Mouse (Mus musculus) adrenal gland, adult (tissue): ENCODE measurements around the gene Fbxo10.
A peak's percentile ranks its signal among the peaks of the same experiment; 100 is the strongest.
"Not testable (repeated sequence)": the region's sequence is repeated elsewhere in the genome, so short reads cannot be mapped to it uniquely, and the experiment has no call there.

Source experiments
- DNase-seq, 2 experiments: peaks; one replicate each; pipeline ENCODE4 v3.0.0; 2022 to 2023; ENCODE audit warnings: low spot score in 1 of 2; ENCODE audit not compliant: inconsistent age in 2 of 2

Fbxo10 gene

GRCm38 (mm10) chr4:45047956-45048355 lies 36.4 kb downstream of the Fbxo10 start:
- DNase-seq = no peak

GRCm38 (mm10) chr4:45047286-45047887 lies 37.0 kb downstream of the Fbxo10 start:
- DNase-seq = no peak

- no peak for DNase-seq
Measured at GRCm38 (mm10) chr4:45046679-45047078, 37.7 kb downstream of the Fbxo10 start.

DNA sequence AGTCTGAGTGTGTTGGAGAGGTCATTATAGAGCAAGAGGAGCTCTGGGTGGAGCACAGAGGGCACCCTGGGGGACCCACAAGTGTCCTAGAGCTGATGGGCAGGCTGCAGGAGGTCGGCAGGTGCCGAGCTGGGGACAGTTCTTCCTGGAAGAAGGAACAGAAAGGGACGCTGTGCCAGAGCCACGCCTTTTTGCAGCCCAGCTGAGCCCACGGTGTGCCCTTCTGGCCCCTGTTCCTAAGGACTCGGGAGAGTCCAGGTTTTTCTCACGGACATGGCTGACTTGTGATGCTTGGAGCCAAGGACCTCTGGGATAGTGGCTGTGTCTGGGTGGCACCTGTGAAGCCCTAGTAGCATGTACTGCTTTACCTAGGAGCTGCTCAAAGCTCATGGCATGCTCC lies 43.6 kb downstream of the Fbxo10 start:
- no peak for DNase-seq

DNA sequence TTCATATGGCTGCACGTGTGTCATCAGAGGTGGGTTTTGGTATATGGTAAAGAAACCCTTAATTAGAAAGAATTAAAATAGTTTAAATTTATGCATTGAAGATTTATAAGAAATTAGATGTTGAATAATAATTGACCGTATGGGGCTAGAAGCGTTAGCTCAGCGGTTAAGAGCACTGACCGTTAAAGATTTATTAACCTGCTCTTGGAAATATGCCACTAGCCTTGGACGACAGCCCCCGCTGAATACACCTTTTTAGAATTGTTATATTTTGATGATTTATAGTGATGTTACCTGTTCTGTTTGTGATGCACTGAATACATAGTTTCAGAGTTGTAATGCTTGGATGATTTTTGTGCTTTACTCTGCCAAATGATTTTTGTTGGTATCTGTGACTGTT lies 44.9 kb downstream of the Fbxo10 start:
- not testable (repeated sequence) for DNase-seq

DNA sequence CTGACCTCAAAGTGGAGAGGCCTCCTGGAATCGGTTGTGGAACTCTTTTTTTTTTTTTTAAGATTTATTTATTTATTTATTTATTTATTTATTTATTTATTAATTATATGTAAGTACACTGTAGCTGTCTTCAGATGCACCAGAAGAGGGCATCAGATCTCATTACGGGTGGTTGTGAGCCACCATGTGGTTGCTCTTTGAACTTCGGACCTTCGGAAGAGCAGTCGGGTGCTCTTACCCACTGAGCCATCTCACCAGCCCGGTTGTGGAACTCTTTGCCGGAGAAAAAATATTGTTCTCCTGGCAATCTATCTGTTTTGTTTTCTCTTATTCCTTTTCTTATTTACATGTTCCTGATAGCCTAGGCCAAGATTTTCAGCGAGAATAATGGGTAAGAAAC lies 45.5 kb downstream of the Fbxo10 start:
- DNase-seq = peak in 1 of 2 experiments; percentile 60

DNA sequence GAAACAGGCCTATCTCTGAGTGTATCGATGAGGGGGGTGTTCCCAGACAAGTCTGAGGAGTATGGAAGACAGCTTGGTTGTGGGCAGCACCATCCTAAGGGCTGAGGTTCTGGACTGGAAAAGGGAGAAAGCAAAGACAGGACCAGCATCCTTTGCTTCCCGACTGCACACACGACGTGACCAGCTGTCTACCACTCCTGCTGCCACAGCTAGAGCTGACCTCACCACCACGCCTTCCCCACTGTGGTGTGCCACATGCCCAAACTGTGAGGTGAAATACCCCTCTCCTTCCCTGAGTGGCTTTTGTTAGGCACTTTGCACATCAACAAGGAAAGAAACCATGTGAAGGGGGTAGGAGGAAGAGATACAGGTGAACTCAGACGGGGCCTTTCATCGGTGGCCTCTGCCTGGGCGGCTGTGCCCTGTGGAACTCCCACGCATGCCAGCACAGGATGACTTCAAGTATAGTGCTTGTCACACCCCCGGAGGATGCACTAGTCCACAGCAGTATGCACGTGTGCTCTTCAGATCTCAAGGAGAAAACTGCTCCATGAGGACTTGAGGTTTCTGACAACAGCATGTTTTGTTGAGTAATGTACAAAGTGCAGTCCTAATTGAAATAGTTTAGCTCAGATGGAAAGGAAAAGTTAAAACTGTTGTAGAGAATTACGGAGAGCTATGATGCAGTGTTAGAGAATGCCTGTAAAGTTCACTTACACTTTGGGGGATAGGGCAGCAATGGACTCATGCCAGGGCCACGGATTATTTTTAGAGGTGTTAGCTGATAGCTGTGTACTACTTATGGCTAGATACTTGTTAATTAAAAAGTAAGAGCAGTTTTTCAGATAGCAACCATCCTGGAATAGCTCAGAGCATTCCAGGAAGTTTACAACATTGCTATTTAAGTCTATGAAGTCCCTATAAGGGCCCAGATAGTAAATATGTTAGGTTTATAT lies 46.7 kb downstream of the Fbxo10 start:
- DNase-seq = no peak

DNA sequence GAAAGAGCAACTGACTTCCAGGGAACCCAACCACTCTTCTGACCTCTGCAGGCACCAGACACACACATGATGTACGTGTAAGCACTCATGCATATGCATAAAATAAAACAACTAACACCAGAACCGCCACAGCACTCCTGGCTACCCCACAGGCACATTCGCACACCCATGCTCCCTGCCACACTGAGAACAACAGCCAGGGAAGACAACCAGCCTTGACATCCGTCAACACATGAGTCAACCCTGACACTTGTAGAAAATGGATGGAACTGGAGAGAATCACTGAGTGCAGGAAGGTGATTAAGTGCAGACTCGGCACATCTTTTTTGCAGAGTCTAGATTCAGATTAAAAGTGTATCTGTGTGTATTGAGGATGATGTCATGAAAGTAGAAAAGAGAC lies 47.8 kb downstream of the Fbxo10 start:
- peak in 1 of 2 experiments; percentile 61 for DNase-seq

DNA sequence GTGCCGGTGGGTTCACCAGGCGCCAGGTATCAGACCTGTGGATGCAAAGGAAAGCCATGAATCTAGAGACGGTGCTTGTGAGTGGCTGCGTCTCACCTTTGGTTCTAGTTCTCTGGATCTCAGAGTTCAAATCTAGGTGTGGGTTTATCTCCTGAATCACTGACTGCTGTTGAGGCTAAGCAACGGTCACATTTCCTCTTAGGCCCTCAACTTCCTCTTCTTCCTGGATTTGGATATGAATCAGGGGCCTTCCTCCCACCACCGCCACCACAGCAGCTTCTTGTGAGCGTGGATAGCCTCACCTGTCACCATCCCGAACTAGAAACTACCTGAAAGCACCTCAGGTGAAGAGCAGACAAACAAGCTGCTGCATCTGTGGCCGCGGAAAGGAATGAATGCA lies 48.4 kb downstream of the Fbxo10 start:
- DNase-seq = no peak

- DNase-seq = peak; percentile 75 to 86
Measured at GRCm38 (mm10) chr4:45034693-45035628, 49.4 kb downstream of the Fbxo10 start.

- DNase-seq = no peak
Measured at GRCm38 (mm10) chr4:45032586-45032985, 51.8 kb downstream of the Fbxo10 start.

DNA sequence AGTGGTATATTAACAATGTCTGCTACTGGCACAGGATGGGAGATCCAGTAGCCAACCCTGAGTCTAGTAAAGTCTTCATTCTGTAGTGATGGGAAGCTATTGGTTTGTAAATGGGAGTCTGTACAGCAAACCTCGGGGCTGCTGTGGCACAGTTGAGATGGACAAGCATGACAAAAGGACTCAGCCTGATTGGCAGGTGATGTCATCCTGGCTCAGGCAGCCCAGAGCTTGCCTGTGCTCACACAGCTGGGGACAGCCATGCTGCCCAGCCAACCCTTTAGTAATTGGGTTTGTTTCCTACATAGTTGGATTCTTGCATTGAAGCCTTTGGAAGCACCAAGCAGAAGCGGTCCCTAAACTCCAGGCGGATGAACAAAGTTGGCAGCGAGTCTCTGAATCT lies 57.9 kb downstream of the Fbxo10 start:
- no peak for DNase-seq

- DNase-seq = peak in 1 of 2 experiments; percentile 48
Measured at GRCm38 (mm10) chr4:45019009-45019408, 65.4 kb downstream of the Fbxo10 start.

- DNase-seq = peak; percentile 94 to 98
Measured at GRCm38 (mm10) chr4:45018452-45018980, 65.9 kb downstream of the Fbxo10 start, which contains the start of gene Polr1e. Gene Polr1e, plus strand, starts transcription at chr4:45018583.

DNA sequence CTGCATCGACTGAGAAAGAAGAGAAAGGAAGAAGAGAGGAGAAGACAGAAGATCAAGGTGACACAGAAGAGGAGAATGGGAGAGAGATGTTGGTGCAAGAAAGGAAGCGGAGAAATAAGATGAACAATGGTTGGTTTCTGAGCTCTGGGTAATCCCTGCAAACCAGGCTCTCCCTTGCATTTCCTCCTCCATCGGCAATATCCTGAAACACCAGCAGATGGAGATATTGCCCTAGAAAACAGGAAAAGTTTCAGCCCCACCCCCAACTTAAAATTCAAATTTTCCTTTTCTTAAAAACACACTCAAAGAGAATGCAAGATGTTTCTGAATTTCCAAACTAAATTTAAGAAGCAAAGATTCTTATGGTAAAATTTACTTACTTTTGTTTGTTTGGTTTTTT lies 68.8 kb downstream of the Fbxo10 start:
- DNase-seq = peak in 1 of 2 experiments; percentile 89

DNA sequence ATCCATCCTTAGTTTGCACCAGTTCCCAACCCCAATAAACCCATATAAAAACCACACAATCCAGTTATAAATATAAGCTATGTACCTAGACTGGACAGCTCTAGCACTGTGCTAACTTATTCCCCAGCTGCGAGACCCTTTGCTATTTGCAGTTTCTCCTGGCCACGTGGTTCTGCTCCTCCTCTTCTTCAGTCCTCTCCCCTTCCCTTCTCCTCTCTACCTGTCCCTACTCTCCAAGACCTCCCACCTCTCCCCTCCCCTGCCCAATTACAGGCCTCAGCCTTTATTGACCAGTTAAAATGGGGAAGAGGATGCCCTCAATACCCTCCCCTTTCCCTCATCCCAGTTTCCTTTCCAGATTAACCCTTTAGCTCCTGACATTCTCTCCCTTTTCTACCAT lies 70.9 kb downstream of the Fbxo10 start:
- no peak for DNase-seq

DNA sequence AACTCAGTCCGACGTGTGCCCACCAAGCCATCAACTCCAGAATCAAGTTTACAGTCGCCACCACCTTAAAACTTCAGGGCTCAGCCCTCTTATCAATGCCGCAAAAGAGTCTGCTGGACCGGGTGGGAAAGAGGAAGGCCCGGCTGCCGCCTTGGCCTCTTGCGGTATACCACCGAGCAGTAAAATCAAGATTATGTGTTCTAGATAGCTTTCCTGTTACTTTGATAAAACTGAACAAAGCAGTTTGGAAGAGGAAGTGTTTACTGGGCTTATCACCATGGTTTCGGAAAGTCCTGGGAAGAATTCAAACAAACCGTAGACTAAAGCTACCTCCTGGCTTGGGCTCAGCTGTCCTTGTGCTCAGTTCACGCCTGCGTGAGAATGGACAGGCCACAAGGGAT lies 71.4 kb downstream of the Fbxo10 start:
- no peak for DNase-seq

GRCm38 (mm10) chr4:45012105-45012975 lies 72.1 kb downstream of the Fbxo10 start, which contains the start of gene Zbtb5:
Gene Zbtb5, minus strand, starts transcription at chr4:45012412.
- DNase-seq = peak; percentile 100

DNA sequence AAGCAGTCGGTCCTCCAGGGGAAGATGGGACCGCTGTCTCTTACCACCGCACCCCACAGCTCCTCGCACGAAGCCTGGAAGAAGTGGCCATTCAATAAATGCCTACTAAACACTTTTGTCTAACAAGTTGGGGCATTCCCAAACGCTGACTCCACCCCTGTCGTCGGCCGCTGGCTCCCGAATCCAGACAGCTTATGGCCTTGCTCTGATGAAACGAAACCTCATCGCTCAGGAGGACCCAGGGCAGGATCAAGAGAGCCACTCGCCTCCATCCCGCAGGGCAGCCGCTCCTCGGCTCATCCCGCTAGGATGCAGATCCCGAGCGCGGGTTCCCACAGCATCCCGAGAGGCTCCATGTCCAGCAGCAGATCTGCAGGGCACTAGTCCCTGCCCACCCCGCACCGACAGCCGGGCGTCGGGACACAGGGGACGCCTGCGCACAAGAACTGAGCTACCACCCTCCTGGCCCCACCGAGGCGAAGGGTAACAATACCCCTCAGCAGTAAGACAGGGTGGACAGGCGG lies 72.8 kb downstream of the Fbxo10 start:
- peak; percentile 83 to 95 for DNase-seq
